Mouse (Mus musculus): ENCODE data around the gene Cntnap1. TPM values are rescaled to one million over a fixed set of nuclear protein-coding genes. Genes with fewer than 3 reads are reported as not detected.

Cntnap1 gene
- polyA plus RNA-seq (2012; rRNA removed) = 3.3 and 5.1 TPM in 2 replicates

DNA sequence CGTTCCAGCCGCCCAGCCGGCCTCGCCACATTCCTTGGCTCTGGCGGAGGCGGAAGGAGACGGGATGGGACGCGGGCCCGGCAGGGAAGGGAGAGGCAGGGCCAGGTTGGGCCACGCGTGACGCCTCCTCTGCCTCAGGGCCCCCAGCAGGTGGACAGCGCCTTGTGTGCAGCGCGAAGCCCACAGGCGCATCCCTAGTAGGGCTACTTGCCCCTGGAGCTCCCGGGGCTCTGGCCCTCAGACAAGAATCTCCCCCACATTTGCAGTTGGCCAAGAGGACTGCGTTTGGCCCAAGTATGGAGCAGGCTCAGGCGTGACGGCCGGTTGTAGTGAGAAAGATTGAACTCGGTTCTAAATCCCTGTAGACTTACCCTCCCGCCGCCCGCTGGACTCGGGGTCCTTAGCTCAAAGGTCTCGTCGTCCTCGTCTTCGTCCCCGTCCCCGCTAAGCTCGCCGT lies at the start of gene Cntnap1:
TSS of gene Cntnap1 (plus strand) at position 170 of the 457 bp plus-strand sequence.

DNA sequence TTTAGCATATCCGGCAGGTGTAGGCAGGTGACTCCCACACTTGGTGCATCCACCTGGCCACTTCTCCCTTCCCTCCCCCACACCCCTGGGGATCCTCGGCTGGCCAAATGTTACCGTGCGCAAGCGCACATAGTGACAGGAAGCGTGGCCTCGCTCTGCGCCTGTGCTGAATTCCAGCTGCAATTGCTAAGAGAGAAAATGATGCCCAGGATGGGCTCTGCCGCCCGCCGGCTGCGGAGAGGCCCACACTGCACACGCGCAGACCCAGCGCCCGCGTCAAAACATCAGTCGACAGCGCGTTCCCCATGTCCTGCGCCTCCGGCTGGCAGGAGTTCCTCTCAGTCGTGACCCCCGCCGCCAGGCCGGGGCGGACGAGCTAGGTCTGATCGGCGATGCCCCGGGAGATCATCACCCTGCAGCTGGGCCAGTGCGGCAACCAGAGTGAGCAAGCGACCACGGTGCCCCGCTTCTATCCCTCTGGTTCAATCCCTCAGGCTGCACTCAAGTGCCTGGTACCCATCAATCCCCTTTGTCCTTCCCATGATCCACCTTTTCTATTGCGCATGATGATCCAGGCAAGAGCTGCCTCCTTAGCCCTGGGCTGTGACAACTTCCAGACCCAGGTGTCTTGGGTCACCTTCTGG lies 14.5 kb upstream of the Cntnap1 start, which contains the start of gene Tubg2:
TSS of gene Tubg2 (plus strand) at position 180 of the 644 bp plus-strand sequence.

DNA sequence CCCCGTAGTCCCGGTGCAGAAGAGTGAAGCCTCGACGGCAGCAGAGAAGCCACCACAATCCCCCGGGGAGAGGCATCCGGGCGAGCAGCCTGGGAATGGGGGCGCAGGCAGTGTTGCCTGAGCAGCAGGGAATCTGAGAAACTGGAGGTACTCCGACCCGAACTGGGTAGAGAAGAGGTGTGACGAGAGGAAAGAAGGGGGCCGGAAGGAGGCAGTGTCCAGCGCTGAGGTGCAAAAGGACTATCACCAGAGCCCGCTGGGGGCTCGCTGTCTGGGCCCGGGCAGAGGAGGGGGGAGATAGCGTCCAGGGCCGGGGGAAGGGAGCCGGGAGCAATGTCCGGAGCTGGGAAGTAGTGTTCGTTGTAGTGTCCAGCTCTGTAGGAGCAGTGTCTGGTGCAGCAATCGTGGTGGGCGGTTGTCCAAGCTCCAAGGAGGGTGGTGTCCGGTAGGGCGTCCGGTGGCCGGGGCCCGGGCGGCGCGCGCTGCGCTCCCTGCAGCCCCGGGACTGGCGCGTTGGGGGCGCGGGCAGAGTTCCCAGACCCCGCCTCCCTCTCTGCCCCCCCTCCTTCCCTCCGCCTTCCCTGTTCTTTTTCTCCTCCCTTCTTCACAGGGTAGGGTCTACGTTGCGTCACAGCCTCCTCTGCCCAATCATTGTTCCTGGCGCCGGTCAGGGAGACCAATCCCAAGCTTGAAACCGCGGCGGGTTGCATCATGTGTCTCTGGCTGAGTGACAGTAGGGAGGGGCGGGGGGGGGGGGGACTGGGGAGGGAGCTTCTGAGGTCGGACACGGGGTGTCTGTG lies 688 bp downstream of the Cntnap1 start, which contains the start of gene Plekhh3:
TSS of gene Plekhh3 (minus strand) at position 541 of the 800 bp plus-strand sequence.

DNA sequence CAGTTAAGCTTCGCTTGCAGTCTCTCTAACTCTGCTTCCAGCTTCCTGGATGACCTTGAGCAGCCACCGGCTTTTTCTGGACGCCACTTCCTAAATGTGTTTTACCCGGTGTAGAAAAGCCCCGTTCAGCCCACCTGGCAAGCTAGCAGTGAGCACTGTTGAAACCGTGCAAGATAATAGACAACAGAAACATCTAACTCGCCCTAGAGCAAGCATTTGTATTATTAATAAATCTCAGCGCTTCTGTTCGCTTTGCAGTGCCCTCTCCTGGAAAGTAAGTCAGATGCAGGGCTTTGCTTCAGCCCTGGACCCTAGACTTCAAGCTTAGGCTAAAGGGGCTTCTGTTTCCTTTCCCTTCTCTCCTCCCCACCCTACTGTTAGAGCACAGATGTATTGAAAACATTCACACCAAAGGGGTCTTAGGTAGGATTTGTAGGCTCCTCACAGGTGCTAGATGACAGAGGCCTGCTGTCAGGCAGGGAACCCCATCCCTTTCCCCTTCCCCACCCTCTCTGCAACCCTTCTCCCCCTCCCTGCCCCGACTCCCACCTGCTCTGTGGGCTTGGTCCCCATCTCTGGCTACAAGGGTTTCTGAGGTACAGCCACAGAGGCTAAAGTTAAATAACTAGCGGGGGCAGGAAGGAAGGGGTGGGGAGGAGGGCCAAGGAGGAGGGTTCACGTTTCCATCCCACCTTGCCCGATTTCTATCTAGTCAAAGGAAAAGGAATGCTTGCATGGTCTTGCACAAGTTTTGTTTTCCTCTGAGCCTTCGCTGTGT lies 4.7 kb downstream of the Cntnap1 start, which contains the start of gene Ccr10:
TSS of gene Ccr10 (minus strand) at position 593 of the 778 bp plus-strand sequence.

DNA sequence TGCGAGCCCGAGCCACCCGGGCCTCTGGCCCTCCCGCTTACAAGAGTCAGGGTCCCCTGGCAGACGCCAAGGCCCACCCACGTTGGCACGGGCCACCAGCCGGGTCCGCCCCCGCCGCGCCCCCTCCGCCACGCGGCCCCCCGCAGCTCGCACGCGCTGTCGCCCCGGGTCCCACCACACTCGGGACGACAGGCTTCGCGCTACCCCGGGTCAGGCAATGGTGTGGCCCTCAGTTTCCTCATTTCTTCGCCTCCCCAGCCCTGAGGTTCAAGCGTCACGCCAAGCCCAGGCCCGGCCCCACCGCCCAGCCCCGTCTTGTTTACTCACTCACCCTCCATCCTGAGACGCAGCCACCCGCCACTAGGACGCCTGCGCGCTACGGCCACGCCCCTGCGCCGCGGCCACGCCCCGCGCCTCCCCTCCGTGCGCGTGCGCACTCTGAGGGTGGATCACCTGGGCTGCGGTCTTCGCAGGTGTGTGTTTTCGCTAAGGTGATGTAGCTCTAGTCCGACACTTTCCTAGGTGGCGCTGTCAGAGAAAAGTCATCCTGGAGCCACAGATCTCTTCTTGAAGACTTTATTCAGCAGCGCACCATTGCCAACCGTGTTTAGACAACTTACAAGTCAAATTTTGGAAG lies 55.9 kb downstream of the Cntnap1 start, which contains the start of gene Ezh1:
TSS of gene Ezh1 (minus strand) at position 399 of the 637 bp plus-strand sequence.

Other genes starting within 250 kb of the Cntnap1 start
- 35.0 and 48.7 TPM in 2 replicates for gene Stat3, start 231.0 kb upstream of the Cntnap1 start, polyA plus RNA-seq (2012; rRNA removed)
- 20.4 and 38.1 TPM in 2 replicates for gene Cavin1, start 199.6 kb upstream of the Cntnap1 start, polyA plus RNA-seq (2012; rRNA removed)
- 146 and 170 TPM in 2 replicates for gene Atp6v0a1, start 161.1 kb upstream of the Cntnap1 start, polyA plus RNA-seq (2012; rRNA removed)
- 9.0 and 11.7 TPM in 2 replicates for gene Naglu, start 100.5 kb upstream of the Cntnap1 start, polyA plus RNA-seq (2012; rRNA removed)
- gene Hsd17b1, start 92.1 kb upstream of the Cntnap1 start, polyA plus RNA-seq (2012; rRNA removed) = 0.57 and 0.60 TPM in 2 replicates
- gene Coasy, start 88.0 kb upstream of the Cntnap1 start, polyA plus RNA-seq (2012; rRNA removed) = 53.2 and 56.6 TPM in 2 replicates
- 55.4 and 59.4 TPM in 2 replicates for gene Mlx, start 83.2 kb upstream of the Cntnap1 start, polyA plus RNA-seq (2012; rRNA removed)
- 26.7 and 35.7 TPM in 2 replicates for gene Psmc3ip, start 75.1 kb upstream of the Cntnap1 start, polyA plus RNA-seq (2012; rRNA removed)
- gene Retreg3, start 50.6 kb upstream of the Cntnap1 start, polyA plus RNA-seq (2012; rRNA removed) = 61.6 and 65.4 TPM in 2 replicates
- 30.2 and 32.6 TPM in 2 replicates for gene Tubg1, start 50.6 kb upstream of the Cntnap1 start, polyA plus RNA-seq (2012; rRNA removed)
- gene Tubg2, start 14.6 kb upstream of the Cntnap1 start, polyA plus RNA-seq (2012; rRNA removed) = 25.1 and 25.6 TPM in 2 replicates
- gene Plekhh3, start 828 bp downstream of the Cntnap1 start, polyA plus RNA-seq (2012; rRNA removed) = 8.5 and 12.1 TPM in 2 replicates
- 0.16 and 0.34 TPM in 2 replicates for gene Ccr10, start 4.9 kb downstream of the Cntnap1 start, polyA plus RNA-seq (2012; rRNA removed)
- 27.4 and 32.0 TPM in 2 replicates for gene Ezh1, start 55.9 kb downstream of the Cntnap1 start, polyA plus RNA-seq (2012; rRNA removed)
- 61.7 and 80.4 TPM in 2 replicates for gene Ramp2, start 75.5 kb downstream of the Cntnap1 start, polyA plus RNA-seq (2012; rRNA removed)
- gene Vps25, start 83.2 kb downstream of the Cntnap1 start, polyA plus RNA-seq (2012; rRNA removed) = 67.6 and 69.5 TPM in 2 replicates
- 5.1 and 10.7 TPM in 2 replicates for gene Wnk4, start 90.0 kb downstream of the Cntnap1 start, polyA plus RNA-seq (2012; rRNA removed)
- gene Cntd1, start 108.5 kb downstream of the Cntnap1 start, polyA plus RNA-seq (2012; rRNA removed) = 0.93 and 1.1 TPM in 2 replicates
- 153 and 181 TPM in 2 replicates for gene Coa3, start 108.6 kb downstream of the Cntnap1 start, polyA plus RNA-seq (2012; rRNA removed)
- 116 and 133 TPM in 2 replicates for gene Becn1, start 131.8 kb downstream of the Cntnap1 start, polyA plus RNA-seq (2012; rRNA removed)
- 118 and 123 TPM in 2 replicates for gene Psme3, start 145.7 kb downstream of the Cntnap1 start, polyA plus RNA-seq (2012; rRNA removed)
- gene Aoc2, start 154.5 kb downstream of the Cntnap1 start, polyA plus RNA-seq (2012; rRNA removed) = 9.5 and 10.2 TPM in 2 replicates
- gene Aoc3, start 160.1 kb downstream of the Cntnap1 start, polyA plus RNA-seq (2012; rRNA removed) = 0.27 and 0.85 TPM in 2 replicates
- not detected in 2 replicates for gene G6pc, start 197.0 kb downstream of the Cntnap1 start, polyA plus RNA-seq (2012; rRNA removed)
- gene Aarsd1, start 247.1 kb downstream of the Cntnap1 start, polyA plus RNA-seq (2012; rRNA removed) = 55.6 and 56.6 TPM in 2 replicates